Comparison of ENCODE assay signal across 10 mouse cellular contexts in the genomic region with DNA sequence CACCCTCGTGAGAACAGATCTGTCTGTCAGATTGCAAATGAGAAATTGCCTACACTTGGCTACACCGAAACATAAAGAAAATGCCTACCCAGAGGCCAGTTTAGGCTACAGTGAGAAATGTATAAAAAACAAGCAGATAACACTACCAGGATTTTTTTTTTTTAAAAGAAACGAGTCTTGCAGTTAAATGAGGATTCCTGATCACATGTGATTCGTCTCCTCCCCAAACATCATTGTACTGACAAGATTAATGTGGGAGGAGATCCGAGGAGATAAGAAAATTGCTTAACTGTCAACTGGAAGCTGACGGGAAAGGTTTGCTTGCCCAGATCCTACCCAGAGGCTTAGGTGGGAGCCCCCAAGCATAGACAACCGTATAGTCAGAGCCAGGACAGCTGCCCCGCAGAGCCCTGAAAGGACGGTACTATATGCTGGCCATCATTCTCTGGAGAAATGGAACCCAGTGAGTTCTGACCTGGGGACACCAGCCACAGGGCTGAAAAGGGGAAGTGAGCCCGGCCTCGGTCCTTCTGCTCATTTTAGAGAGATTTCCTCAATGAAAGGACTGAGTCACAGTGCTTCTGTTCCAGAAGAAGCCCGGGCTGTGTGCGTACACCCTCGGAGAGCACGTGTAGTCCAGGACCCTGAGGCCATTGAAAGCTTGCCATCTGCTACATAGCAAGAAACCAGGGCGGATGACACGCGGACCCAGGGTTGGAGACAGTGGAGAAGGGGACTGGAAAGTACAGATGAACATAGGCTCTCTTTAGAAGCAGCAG.
A peak's percentile ranks its signal among the peaks of the same experiment; 100 is the strongest.
DNase-seq lines count a peak whose midpoint lies in the region; ATAC-seq and TF ChIP-seq lines count a peak whose summit lies in the region.
"Had no signal": no experiment of that assay in that cellular context is flagged by ENCODE, and none has a peak within 500 bp of the region (broad histone marks: within the 10 kb centered on the region; RNA-seq: fewer than 3 reads in every experiment).

No protein-coding gene starts in this region.

- TF ChIP-seq CTCF in liver, postnatal 0 days (IDR thresholded peaks at IDR 0.05; ENCODE audit: low read depth): no peak
- no peak for TF ChIP-seq CTCF in stomach, postnatal 0 days (IDR thresholded peaks at IDR 0.05; ENCODE audit: low read depth)

- H3K4me2 ChIP-seq in forebrain, embryonic 12.5 days: no peak overlapping the region
- no peak overlapping the region for H3K4me2 ChIP-seq in neural tube, embryonic 11.5 days (ENCODE audit: low read depth)
- H3K4me2 ChIP-seq in liver, postnatal 0 days (ENCODE audit: low read depth, low read length): no peak overlapping the region
- no peak overlapping the region for H3K4me2 ChIP-seq in stomach, postnatal 0 days (replicated peaks; ENCODE audit: low read depth)

- H3K9me3 ChIP-seq in forebrain, embryonic 12.5 days: no peaks in the 10 kb centered on the region
- no peaks in the 10 kb centered on the region; the same call in 1 of the 2 replicates for H3K9me3 ChIP-seq in forebrain, embryonic 10.5 days
- H3K9me3 ChIP-seq in neural tube, embryonic 11.5 days (ENCODE audit: control insufficient read depth, low read length): no peaks in the 10 kb centered on the region
- no peaks in the 10 kb centered on the region for H3K9me3 ChIP-seq in liver, postnatal 0 days (ENCODE audit: low read length)
- no peaks in the 10 kb centered on the region for H3K9me3 ChIP-seq in stomach, postnatal 0 days (ENCODE audit: control insufficient read depth, low read length)

- H3K9ac ChIP-seq in forebrain, embryonic 12.5 days: no peak overlapping the region
- H3K9ac ChIP-seq in neural tube, embryonic 11.5 days (ENCODE audit: low read length): no peak overlapping the region
- no peak overlapping the region for H3K9ac ChIP-seq in liver, postnatal 0 days (replicated peaks)
- H3K9ac ChIP-seq in stomach, postnatal 0 days (ENCODE audit: low read length): no peak overlapping the region

- H3K27ac ChIP-seq in forebrain, embryonic 12.5 days: peak overlapping the region; percentile 65; the same call in 1 of the 2 replicates
- H3K27ac ChIP-seq in forebrain, embryonic 10.5 days: no peak overlapping the region; the same call in 1 of the 2 replicates
- H3K27ac ChIP-seq in neural tube, embryonic 11.5 days (ENCODE audit: low read depth, low read length): 0 out of 2 replicates have a peak overlapping the region, but pooled peaks have one; percentile 23
- peak overlapping the region; percentile 2; the same call in 1 of the 2 replicates for H3K27ac ChIP-seq in liver, postnatal 0 days (ENCODE audit: low read depth)
- H3K27ac ChIP-seq in stomach, postnatal 0 days (replicated peaks): no peak overlapping the region; the same call in 1 of the 2 replicates

- no peaks in the 10 kb centered on the region for H3K27me3 ChIP-seq in forebrain, embryonic 12.5 days
- H3K27me3 ChIP-seq in forebrain, embryonic 10.5 days (ENCODE audit: poor library complexity, severe bottlenecking): no peaks in the 10 kb centered on the region
- no peaks in the 10 kb centered on the region for H3K27me3 ChIP-seq in neural tube, embryonic 11.5 days (ENCODE audit: control insufficient read depth, insufficient read depth, low read length)
- H3K27me3 ChIP-seq in liver, postnatal 0 days (ENCODE audit: insufficient read depth, low read length): no peaks in the 10 kb centered on the region
- H3K27me3 ChIP-seq in stomach, postnatal 0 days (ENCODE audit: control insufficient read depth, insufficient read depth, low read length): no peaks in the 10 kb centered on the region

- DNase-seq in forebrain, embryonic 10.5 days (ENCODE audit: extremely low spot score, low spot score): no peak
- no peak for DNase-seq in neural tube, embryonic 11.5 days (ENCODE audit: low spot score)
- no peak for DNase-seq in neural tube, embryonic 10.5 days (ENCODE audit: extremely low spot score, low spot score)
- DNase-seq in liver, postnatal 0 days: peak; percentile 57
- no peak for DNase-seq in stomach, postnatal 0 days (ENCODE audit: low spot score)
- DNase-seq in cerebellum, postnatal 25 days: no peak
- no peak for DNase-seq in frontal cortex, postnatal 36 days (ENCODE audit: low spot score in 2 of 2)
- DNase-seq: heart, postnatal 10 days; thymus, postnatal 36 days had no signal

- TF ChIP-seq EP300 in liver, postnatal 0 days (IDR thresholded peaks at IDR 0.05; ENCODE audit: low read depth): no peak
- TF ChIP-seq EP300 in stomach, postnatal 0 days (optimal IDR thresholded peaks at IDR 0.05): no peak

- peak; percentile 17; the same call in 1 of the 2 replicates for ATAC-seq in forebrain, embryonic 12.5 days (ENCODE audit: low FRiP score)
- ATAC-seq in neural tube, embryonic 11.5 days (ENCODE audit: insufficient read depth, low FRiP score, low TSS enrichment): no peak
- ATAC-seq in liver, postnatal 0 days: peak; percentile 24
- peak; percentile 8; the same call in 1 of the 2 replicates for ATAC-seq in stomach, postnatal 0 days (ENCODE audit: low FRiP score, low TSS enrichment)

- H3K4me1 ChIP-seq in forebrain, embryonic 12.5 days: peaks cover 24% of the 10 kb centered on the region
- H3K4me1 ChIP-seq in forebrain, embryonic 10.5 days: peaks cover 31% of the 10 kb centered on the region
- H3K4me1 ChIP-seq in neural tube, embryonic 11.5 days (ENCODE audit: control insufficient read depth, insufficient read depth, low read length): 0 out of 2 replicates have a peak, but pooled peaks cover 3% of the 10 kb centered on the region
- peaks cover 21% of the 10 kb centered on the region for H3K4me1 ChIP-seq in liver, postnatal 0 days (ENCODE audit: insufficient read depth)
- no peaks in the 10 kb centered on the region for H3K4me1 ChIP-seq in stomach, postnatal 0 days (replicated peaks; ENCODE audit: control insufficient read depth, insufficient read depth)

- 80% methylated on average over 18 of the region's 18 CpGs for WGBS in forebrain, embryonic 12.5 days
- 85% methylated on average over 18 of the region's 18 CpGs for WGBS in forebrain, embryonic 10.5 days
- WGBS in neural tube, embryonic 11.5 days: 81% methylated on average over 18 of the region's 18 CpGs
- 33% methylated on average over 18 of the region's 18 CpGs for WGBS in liver, postnatal 0 days (ENCODE audit: insufficient replicate concordance)
- WGBS in stomach, postnatal 0 days: 60% methylated on average over 18 of the region's 18 CpGs

- no peak overlapping the region for H3K4me3 ChIP-seq in forebrain, embryonic 12.5 days (replicated peaks)
- H3K4me3 ChIP-seq in forebrain, embryonic 10.5 days: no peak overlapping the region
- H3K4me3 ChIP-seq in neural tube, embryonic 11.5 days (ENCODE audit: low read depth, low read length): no peak overlapping the region
- H3K4me3 ChIP-seq in liver, postnatal 0 days (ENCODE audit: low read depth, low read length): no peak overlapping the region
- H3K4me3 ChIP-seq in stomach, postnatal 0 days (ENCODE audit: low read depth, low read length): no peak overlapping the region

- peaks cover 41% of the 10 kb centered on the region for H3K36me3 ChIP-seq in forebrain, embryonic 12.5 days (replicated peaks)
- peaks cover 53% of the 10 kb centered on the region for H3K36me3 ChIP-seq in forebrain, embryonic 10.5 days (replicated peaks)
- peaks cover 6% of the 10 kb centered on the region for H3K36me3 ChIP-seq in neural tube, embryonic 11.5 days (ENCODE audit: control insufficient read depth, insufficient read depth, low read length)
- H3K36me3 ChIP-seq in liver, postnatal 0 days (replicated peaks; ENCODE audit: insufficient read depth, low read length): 0 out of 2 replicates have a peak, but pooled peaks cover 6% of the 10 kb centered on the region
- H3K36me3 ChIP-seq in stomach, postnatal 0 days (ENCODE audit: control insufficient read depth, insufficient read depth, low read length): peaks cover 24% of the 10 kb centered on the region

Comparison
In these comparisons a context has a peak if more than half of its experiments do, and no peak if none do; other contexts are left out.
1. H3K27ac ChIP-seq: peak in forebrain, embryonic 12.5 days (single experiment), neural tube, embryonic 11.5 days (single experiment) and liver, postnatal 0 days (single experiment); none in forebrain, embryonic 10.5 days (single experiment) and stomach, postnatal 0 days (single experiment).